Mouse (Mus musculus) cerebellum, adult 2 months (tissue): Measurements from ENCODE around the gene Dhx15.

Experiments used
- CTCF ChIP-seq: fragments of 200-500 bp; IDR thresholded peaks from 2 replicates; pipeline ENCODE4 v1.5.1; 2011; ENCODE audit warnings: low read depth, mild to moderate bottlenecking, control low read depth, low read length, moderate library complexity, borderline replicate concordance; ENCODE audit not compliant: insufficient read depth
- POLR2A ChIP-seq: fragments of 200-500 bp; IDR thresholded peaks from 2 replicates; pipeline ENCODE4 v1.6.1; 2011; ENCODE audit warnings: low read length, control low read depth, borderline replicate concordance; ENCODE audit not compliant: insufficient read depth

GRCm38 (mm10) chr5:52135460-52136141 is 54.7 kb downstream of the Dhx15 start:
- TF ChIP-seq CTCF: no peak
- no peak for TF ChIP-seq POLR2A
